Mouse (Mus musculus) brain, embryonic 14.5 days (tissue): ENCODE results near the gene Zfp429.

ENCODE experiments used
- CTCF ChIP-seq: fragments of 200-500 bp; IDR thresholded peaks from 2 replicates; pipeline ENCODE4 v1.5.1; 2012; ENCODE audit warnings: inconsistent platforms, mild to moderate bottlenecking, moderate library complexity, borderline replicate concordance; ENCODE audit not compliant: insufficient read depth, insufficient read length; ENCODE audit errors: extremely low read depth
- POLR2A ChIP-seq: fragments of 200-500 bp; IDR thresholded peaks from 2 replicates; pipeline ENCODE4 v1.6.1; 2012; ENCODE audit warnings: mild to moderate bottlenecking, inconsistent platforms, borderline replicate concordance; ENCODE audit not compliant: poor library complexity, insufficient read depth, insufficient read length, severe bottlenecking; ENCODE audit errors: extremely low read depth

- TF ChIP-seq CTCF, result no peak
- no peak for TF ChIP-seq POLR2A
Measured at GRCm38 (mm10) chr13:67415759-67416158, 16.1 kb upstream of the Zfp429 start.
